Mouse (Mus musculus): ENCODE measurements around the gene Il17rb. TPM values are rescaled to one million over a fixed set of nuclear protein-coding genes. Genes with fewer than 3 reads are reported as not detected.

Gene Il17rb
- 0.23 and 0.30 TPM in 2 replicates for polyA plus RNA-seq (2015; fragmentation: Nextera tagmentation; extraction: Ambion mirVana)

GRCm38 (mm10) chr14:30008733-30009575, at the start of gene Il17rb, which contains the start of gene Chdh:
Il17rb (minus strand) TSS chr14:30008896.
Chdh (plus strand) TSS chr14:30009023.

GRCm38 (mm10) chr14:29978254-29979204, 30.2 kb downstream of the Il17rb start, which contains the start of gene Actr8:
Actr8 (plus strand) TSS chr14:29978337.

GRCm38 (mm10) chr14:29968075-29968821, 40.4 kb downstream of the Il17rb start, which contains the start of gene Selenok:
Selenok (plus strand) TSS chr14:29968308.

Small RNAs within 50 kb of the gene (microRNA-seq; reads per million reads assigned to microRNA genes)
- gene Mir6947, result 0 to 0.21 reads per million in 2 experiments

Other genes starting within 250 kb of the Il17rb start
- gene Selenok, start 40.6 kb downstream of the Il17rb start, polyA plus RNA-seq (2015; fragmentation: Nextera tagmentation; extraction: Ambion mirVana), result 191 and 226 TPM in 2 replicates
- 38.0 and 40.9 TPM in 2 replicates for gene Actr8, start 30.6 kb downstream of the Il17rb start, polyA plus RNA-seq (2015; fragmentation: Nextera tagmentation; extraction: Ambion mirVana)
- gene Chdh, start 127 bp upstream of the Il17rb start, polyA plus RNA-seq (2015; fragmentation: Nextera tagmentation; extraction: Ambion mirVana), result 0.32 TPM in 1 of 2 replicates, not detected in the other

All from skeletal muscle tissue, postnatal 0 days (tissue).